Mouse (Mus musculus) A20 (cell line): Measurements from ENCODE around the gene Ipo7.
A peak's percentile ranks its signal among the peaks of the same experiment; 100 is the strongest.
"Not testable (repeated sequence)": the region's sequence is repeated elsewhere in the genome, so short reads cannot be mapped to it uniquely, and the experiment has no call there.

ENCODE experiments used
- DNase-seq: peaks from one replicate; pipeline ENCODE4 v3.0.0-alpha.2; 2011; ENCODE audit warnings: low read depth, low spot score

Gene Ipo7

DNA sequence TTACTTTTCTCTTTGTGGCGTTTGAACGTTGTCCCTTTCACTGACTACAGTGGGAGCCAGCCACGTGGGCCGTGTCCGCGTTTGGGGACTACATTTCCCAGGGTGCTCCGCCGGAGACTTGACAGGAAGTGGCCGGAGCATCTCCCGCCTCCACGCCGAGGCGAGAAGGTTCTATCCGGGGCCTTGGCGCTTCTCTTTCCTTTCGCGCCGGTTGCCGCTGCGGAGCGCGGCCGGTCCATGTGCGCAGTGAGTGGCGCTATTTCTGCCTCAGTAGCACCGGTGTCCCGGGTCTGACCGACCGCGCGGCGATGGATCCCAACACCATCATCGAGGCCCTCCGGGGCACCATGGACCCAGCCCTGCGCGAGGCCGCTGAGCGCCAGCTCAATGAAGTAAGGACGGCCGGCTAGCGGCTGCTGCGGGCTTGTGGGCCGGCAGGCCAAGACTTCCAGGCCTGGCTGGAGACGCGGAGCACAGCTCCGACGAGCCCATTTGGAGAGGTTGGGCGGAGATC lies at the start of gene Ipo7:
TSS of gene Ipo7 (plus strand) at position 158 of the 514 bp plus-strand sequence.
- DNase-seq: peak; percentile 94

GRCm38 (mm10) chr7:109968924-109969450 lies 49.1 kb upstream of the Ipo7 start:
- DNase-seq: no peak

GRCm38 (mm10) chr7:109969542-109969941 lies 48.5 kb upstream of the Ipo7 start:
- DNase-seq: no peak

DNA sequence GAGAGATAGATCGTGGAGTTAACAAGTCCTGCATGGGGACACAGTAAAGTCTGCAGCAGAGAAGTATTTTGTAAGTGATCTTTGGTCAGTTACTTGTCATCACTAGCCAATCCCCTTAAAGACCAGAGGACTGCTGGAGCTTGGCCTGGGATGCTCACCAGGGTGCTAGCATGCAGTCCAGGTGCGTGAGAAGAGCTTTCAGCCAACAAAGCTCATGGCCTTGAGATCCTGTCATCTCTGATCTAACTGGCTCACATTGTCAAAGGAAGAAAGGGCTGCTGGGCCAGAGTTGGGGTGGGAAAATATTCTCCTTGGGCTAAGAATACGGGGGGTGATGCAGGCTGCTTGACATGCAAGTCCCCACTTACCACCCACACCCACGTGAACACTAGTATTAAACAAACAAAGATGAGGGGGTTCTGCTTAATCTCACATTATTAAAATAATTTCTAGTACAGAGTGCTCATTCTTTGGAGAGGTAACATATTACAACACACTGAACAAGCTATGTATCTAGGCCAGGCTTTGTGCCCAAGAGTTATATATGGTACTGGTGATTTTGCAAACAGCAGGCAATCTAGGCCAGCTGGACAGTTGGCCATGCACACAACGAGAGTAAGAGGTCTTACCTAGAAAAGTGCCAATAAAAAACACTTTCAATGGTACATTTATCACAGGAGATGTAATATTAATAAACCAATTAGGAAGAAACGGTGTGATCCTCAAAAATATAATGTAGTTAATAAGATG lies 41.9 kb upstream of the Ipo7 start:
- no peak for DNase-seq

DNA sequence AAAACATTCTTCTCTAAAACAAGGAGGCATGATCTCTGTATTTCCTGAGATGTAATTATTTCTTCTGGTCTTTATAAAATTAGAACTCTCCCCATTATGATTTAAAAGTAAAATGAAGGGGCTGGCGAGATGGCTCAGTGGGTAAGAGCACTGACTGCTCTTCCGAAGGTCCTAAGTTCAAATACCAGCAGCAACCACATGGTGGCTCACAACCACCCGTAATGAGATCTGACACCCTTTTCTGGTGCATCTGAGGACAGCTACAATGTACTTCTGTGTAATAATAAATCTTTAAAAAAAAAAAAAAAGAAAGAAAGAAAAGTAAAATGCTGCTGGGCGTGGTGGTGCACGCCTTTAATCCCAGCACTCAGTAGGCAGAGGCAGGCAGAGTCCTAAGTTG lies 40.9 kb upstream of the Ipo7 start:
- DNase-seq: peak; percentile 46

- not testable (repeated sequence) for DNase-seq
Observed at GRCm38 (mm10) chr7:109984608-109985007, 33.5 kb upstream of the Ipo7 start.

DNA sequence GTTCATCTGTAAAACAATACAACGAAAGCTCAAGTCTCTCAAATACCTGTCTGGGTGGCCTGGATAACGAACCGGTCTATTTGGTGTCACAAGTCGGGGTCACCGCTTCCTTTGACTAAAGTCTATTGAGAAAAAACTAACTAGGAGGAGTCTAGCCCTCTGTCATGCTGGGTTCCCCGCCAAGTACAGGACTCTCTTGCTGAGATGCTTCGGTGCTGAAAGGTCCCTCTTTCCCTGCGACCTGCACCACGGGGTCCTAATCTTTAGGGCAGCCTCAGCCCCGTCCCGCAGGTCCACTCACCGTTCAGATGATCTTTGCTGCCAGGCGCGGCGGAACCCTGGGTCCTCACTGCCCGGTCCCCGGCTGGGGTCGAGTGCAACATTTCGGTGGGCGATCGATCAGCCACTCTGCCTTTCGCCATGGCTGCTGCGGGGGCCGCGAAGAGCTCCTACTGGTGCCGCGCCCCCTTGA lies 32.4 kb upstream of the Ipo7 start:
- DNase-seq: peak; percentile 69

DNA sequence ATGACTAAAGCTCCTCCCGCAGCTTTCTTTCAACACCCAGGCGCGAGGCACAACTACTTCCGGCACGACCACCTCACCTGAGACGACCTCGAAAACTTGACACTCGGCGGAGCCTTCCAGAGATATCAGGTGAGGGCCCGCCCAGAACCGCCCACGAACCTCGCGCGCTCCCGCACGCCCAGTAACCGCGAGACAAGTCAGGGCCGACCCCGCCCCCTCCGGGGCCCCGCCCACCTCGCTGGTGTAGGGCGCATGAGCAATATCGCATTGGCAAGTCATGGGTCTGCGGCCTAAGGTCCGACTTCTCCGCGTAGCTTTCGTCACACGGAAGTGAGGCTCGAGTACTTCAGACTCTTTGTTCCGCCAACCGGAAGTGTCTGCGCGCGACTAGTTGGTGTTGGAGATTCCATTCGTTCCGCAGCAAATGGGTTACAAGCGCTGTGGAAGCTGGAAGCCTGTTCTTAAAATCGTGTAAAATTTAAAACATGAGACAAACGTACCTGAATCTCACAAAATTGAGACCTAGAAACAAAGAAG lies 31.9 kb upstream of the Ipo7 start:
- DNase-seq: peak; percentile 100

GRCm38 (mm10) chr7:109986775-109987174 lies 31.3 kb upstream of the Ipo7 start, which contains the start of gene Tmem41b:
Tmem41b (minus strand) TSS chr7:109986929.
- DNase-seq: peak; percentile 67

- DNase-seq: no peak
Observed at GRCm38 (mm10) chr7:109991286-109991685, 26.8 kb upstream of the Ipo7 start.

GRCm38 (mm10) chr7:109993157-109993959 lies 24.7 kb upstream of the Ipo7 start:
- no peak for DNase-seq

- no peak for DNase-seq
Observed at GRCm38 (mm10) chr7:109998388-109998787, 19.7 kb upstream of the Ipo7 start.

- no peak for DNase-seq
Observed at GRCm38 (mm10) chr7:110002092-110002491, 16.0 kb upstream of the Ipo7 start.

DNA sequence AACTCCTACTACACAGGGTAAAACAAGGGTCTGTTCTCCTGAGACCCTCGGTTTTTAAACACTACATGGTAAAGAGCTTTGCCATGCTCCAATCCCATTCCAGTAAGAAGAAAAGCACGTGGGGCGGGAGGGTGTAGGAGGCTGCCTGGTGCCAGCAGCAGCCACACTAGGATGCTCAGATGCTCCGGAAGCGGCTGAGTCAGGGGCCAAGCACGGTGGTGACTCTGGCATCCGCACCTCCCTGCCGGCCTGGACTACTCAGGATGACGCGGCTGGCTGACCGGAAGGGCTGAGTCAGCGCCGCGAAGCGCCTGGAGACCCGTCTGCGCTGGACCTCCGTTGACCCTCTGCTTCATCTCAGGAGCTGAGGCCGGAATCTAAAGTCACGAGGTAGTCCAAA lies 15.1 kb upstream of the Ipo7 start:
- no peak for DNase-seq

DNA sequence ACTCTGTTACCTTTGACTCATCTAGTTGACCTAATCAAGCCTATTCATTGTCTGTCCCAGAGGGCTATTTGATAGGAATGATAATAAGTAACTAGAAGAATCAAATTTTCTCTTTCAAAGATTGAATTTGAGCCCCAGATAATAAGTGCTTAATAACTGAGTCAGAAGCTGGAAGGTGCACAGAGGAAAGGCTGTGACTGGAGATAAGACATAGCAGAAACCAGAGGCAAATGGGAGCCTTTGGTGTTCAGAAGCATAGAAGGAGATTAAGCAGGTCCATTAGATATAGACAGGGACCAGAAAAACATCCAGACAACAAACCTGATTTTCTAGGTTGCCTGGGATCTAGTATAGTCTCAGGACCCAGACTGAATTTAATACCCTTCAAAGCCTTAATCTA lies 12.1 kb upstream of the Ipo7 start:
- no peak for DNase-seq

GRCm38 (mm10) chr7:110006471-110007195 lies 11.4 kb upstream of the Ipo7 start:
- peak; percentile 43 for DNase-seq

DNA sequence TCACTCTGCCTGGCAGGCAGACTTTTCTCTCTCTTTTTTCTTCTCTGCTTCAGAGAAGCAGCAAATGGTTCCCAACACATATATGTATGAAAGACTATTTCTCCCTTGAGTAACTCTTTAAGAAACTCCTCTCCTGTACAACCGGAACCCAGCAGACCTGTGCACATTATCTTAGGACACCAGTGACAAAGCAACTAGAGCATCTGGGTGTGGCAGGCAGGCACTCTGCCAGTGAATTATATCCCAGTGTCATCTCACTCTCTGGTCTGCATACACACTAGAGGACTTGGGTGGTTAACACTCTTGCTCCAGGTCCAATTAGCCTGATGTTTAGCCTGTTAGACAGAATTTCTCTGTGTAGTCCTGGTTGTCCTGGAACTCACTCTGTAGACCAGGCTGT lies 9.6 kb upstream of the Ipo7 start:
- no peak for DNase-seq

DNA sequence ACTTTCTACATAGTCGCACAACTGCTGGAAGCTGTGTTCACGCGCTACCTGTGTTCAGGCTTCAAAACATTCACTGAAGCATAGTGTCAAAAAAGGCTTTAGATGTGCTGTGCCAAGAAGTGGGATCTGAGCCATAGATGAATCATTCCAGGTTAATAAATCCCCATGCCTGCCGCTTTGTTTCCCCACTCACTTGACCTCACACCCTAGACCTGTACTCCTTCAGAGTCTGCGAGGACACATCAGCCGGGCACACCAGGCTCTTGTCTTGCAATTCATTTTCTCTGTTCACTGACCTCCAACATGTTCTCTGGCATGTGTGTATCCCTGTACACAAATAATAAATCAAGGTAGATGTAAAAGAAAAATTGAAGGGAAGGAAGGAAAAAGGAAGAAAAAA lies 9.0 kb upstream of the Ipo7 start:
- DNase-seq: no peak

GRCm38 (mm10) chr7:110011417-110011816 lies 6.7 kb upstream of the Ipo7 start:
- no peak for DNase-seq

DNA sequence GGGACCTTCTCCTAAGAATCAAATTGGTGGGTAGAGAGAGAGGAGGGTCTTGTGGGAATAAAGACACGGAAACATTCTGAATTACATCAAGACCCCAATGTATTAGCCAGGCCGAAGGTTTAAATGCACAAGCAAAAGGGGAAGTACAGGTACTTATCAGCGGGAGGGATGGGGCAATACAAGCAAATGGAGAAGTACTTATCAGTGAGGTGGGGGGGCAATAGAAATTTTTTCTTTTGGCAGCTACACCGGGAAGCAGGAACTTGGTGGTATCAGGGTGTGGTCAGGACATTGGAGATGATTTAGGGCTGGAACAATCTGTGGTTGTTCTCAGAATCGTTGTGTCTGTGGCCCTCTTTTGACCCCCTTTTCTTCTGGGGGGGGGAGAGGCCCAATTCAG lies 3.8 kb upstream of the Ipo7 start:
- no peak for DNase-seq
